Mouse (Mus musculus) heart, adult 18-20 months (tissue): Measurements from ENCODE around the gene Gucd1. TPM values are rescaled to one million over a fixed set of nuclear protein-coding genes. Genes with fewer than 3 reads are reported as not detected.
A peak's percentile ranks its signal among the peaks of the same experiment; 100 is the strongest.
"Not testable (repeated sequence)": the region's sequence is repeated elsewhere in the genome, so short reads cannot be mapped to it uniquely, and the experiment has no call there.

Source experiments
- DNase-seq, 2 experiments: peaks; one replicate each; pipeline ENCODE4 v3.0.0; 2021 to 2022; ENCODE audit warnings: mixed read lengths in 1 of 2
- total RNA-seq, 2 experiments: library from RNA; stranded (reverse); gene quantifications; 2 replicates each; pipeline ENCODE4 v1.2.3; 2021

Gucd1 gene
- total RNA-seq, 2 experiments from 2014 or later = 33.0 to 36.8 TPM

DNA sequence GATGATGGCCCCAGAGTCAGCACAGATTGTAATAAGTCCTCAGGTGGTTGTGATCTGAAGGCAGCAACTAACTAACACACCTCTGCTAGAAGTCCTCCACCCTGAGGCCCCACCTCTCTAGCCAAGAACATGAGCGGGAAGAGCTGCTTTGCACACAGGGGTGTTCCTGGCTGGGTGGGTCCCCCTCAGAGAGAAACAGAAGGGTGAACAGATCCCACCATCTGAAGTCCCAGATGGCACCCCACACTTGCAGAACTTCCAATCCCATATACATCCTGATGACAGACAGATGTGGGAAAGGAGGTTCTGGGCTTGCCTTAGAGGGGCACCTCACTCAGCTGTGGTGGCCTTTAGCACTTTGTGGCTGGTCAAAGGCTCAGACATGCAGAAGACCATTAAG lies 80.5 kb downstream of the Gucd1 start:
- no peak for DNase-seq

DNA sequence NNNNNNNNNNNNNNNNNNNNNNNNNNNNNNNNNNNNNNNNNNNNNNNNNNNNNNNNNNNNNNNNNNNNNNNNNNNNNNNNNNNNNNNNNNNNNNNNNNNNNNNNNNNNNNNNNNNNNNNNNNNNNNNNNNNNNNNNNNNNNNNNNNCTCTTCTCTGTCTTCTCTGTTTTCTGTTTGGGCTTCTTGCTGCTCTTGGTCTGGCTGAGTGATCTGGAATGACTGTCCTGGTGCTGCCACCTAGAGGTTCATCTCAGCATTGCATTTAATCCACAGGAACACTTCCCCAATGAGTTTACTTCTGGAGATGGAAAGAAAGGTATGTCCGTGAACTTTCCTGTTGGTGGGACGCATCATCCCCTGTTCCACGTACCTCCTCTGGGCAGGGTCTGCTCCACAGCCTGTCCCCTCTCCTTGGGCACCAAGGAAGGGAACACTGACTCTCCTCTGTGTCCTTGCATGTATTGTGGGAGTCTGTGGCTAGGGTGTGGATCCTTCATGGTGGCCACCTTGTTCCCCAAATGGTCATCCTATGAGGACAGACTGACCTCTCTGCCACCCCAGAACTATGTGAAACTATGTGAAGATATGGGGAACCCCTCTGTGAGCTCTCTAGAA lies 81.1 kb downstream of the Gucd1 start:
- DNase-seq = peak; percentile 84 to 96

DNA sequence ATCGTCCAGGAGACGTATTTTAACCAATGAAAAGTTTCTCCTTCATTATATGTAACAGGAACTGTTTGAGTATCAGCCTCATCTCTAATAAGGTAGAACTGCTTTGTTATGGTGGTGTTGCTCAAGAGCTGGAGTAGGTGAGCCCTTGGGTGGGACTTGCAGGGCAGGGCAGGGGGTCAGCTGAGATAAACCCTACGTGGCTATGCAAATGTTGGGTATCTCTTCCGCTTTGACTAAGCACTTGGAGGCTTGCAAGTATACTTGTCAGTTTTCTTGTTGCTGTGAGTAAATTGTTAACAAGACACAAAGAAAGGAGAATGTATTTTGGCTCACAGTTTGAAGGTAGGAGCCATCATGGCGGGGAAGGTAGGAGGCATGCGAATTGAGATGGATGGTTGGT lies 87.1 kb downstream of the Gucd1 start:
- DNase-seq = no peak

DNA sequence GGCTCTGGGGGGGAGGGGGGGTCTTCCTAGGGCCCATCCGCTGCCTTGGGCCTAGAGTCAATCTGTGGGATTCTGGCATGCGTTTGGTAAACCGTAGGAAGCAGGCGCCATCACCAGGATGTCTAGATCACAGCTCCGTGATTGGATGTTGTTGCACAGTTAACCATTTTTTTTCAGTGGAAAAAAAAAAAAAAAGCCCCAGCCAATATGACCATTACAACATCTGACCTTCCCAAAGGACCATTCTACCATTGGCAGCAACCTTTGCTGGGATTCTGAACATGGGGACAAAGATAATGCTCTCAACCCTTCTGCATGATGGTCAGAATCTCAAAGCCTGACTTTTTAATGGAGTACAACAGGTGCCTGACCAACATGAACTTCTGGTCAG lies 87.6 kb downstream of the Gucd1 start:
- no peak for DNase-seq

DNA sequence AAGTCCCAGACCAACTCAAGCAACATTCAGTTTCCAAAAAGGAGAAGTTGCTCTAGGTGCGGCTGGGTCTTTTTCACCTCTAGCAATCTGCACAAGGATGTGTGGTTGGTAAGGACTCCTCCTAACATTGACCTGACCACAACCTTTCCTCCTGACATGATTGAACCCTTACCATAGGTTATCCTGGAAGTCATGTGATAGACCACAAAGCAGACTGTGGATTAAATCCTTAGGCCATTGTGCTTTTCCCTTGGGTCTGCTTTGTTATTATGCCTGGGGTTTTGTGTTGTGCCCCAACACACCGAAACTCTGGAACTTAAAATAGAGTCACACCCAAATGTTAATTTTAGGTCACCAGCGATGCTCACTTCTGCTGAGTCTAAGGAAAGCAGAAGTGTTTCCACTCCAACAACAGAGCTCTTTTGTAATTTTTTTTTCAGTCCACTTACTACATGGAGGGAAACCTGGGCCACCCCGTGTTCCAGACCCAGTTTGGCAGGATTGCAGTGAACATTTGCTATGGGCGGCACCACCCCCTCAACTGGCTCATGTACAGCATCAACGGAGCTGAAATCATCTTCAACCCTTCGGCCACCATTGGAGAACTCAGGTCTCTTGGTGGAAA lies 88.1 kb downstream of the Gucd1 start:
- no peak for DNase-seq

DNA sequence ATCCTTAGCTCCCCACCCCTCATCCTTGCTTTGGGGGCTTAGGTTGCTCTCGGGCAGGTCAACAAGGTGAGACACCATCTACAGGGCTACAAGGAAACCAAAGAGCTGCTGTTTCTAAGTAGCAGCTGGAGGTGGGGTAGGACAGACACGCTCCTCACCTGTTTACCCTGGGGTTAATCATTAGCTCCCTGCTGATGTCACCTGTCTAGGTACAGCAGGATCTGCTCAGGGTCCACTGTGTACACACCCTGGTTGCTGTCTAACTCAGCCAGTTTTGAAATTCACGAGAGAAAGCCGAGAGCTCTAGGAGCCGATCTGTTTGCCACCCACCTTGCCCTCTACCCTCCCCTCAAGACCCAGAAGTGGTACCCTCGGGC lies 88.8 kb downstream of the Gucd1 start:
- DNase-seq = no peak

DNA sequence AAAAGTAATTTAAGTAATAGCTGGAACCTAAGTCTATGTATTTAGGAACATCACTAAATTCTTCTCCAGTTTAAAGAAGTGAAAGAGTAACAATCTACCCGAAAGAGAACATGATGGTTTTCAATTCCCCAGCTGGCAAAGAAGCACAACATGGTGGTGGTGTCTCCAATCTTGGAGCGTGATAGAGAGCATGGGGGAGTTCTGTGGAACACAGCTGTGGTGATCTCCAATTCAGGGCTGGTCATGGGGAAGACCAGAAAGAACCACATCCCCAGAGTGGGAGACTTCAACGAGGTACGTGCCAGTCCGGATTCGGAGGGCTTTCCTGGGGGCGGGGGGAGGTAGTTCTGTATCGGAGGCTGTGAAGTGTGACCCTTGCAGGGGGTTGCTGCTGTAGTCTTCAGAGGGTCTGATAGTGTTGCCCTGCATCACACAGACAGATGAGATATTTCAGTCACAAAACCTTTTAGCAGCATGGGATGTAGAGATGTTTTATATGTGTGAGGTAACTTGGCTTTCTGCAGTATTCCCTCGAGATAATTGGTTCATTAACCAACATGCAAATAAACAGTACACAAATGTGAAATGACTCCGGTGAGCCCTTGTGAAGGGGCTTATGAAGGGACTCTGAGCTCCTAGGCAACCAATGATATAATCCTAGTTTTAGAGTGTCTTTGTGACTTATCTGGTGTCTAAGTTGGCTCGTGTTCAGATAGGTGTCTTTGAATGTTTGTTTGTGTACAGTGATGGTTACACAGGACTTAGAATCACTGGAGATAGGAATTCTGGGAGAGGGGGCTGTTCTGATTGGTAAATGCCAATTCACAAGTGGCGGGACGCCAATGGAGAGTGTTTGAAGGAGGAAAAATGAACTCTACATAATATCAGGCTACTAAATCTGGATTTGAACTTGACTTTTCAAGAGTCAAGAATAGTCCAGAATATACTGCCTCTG lies 89.4 kb downstream of the Gucd1 start:
- DNase-seq = no peak

DNA sequence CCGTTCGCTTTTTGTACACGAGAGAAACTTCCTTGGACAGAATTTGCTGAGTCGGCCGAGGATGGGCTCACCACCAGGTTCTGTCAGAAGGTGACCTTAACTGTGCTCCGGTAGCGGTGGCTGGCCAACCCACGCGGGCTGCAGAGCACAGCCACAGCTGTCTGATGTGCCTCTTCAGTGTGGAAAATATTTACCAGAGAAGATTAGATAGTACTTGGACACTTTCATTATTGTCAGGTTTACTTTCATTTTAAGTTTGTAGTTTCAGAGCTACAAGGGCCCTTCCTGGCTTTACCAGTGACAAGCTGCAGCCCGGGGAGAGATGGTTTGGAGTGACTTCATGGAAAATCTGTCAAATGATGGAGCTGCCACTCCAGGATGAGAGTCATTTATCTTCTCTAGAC lies 93.3 kb downstream of the Gucd1 start:
- DNase-seq = peak in 1 of 2 experiments; percentile 35

DNA sequence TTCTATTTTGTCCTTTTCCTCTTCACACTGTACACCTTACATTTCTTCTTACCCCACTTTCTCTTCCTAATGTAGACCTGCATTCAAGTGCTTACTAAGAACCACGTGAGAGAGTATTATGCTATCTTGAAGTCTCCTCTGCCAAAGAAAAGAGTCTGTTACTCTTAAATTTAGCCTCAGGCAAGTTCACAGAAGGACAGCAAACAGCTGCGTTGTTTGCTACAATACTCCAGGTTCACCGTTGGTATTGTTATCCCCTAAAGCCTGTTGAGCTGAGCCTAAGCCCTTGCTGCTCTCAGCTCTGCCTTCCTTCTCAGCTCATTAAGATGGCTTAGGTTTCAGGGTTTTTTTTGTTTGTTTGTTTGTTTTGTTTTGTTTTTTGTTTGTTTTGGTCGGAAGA lies 99.0 kb downstream of the Gucd1 start:
- DNase-seq = no peak

DNA sequence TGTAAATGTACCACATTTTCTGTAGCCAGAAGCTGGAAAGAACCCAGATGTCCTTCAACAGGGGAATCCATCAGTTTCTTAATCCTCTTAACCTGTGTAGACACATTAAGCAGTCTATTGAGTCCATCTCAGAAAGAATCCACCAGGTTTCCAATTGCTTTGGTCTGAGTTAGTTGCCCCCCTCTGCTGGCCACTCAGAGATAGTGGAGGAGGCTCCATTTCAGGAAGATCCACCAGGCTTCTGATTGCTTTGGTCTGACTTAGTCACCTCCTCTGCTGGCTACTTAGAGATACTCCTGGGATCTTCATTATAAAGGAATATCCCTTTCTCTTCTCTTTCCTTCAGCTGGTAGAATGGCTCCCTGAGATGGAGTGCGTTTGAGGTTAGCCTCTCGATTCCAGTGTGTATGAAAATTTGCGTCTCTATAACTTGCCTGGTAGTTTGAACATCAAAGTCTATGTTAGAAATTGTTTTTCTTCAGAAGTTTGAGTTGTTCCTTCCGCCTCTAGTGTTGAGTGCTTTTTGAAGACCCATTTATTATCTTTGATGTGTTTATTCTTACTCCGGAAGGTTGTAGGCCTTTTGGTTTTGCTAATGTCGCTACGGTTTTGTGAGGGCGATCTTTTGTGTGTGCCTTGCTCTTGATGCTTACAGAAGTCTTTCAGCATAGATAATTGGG lies 100.3 kb downstream of the Gucd1 start:
- DNase-seq = no peak

DNA sequence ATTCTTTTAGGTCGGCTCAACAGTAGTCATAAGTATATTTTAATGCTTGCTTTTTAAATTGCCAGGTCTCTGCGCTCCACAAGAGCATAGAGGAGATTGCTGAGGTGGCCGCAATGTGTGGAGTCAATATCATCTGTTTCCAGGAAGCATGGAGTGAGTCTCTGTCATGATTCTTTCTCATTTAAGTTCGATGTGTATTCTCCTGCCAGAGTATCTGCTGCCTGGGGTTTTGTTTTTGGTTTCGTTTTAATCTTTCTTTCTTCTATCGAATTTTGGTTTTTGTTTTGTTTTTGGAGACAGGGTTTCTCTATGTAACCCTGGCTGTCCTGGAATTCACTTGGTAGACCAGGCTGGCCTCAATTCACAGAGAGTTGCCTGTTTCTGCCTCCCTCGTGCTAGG lies 102.8 kb downstream of the Gucd1 start:
- DNase-seq = no peak

DNA sequence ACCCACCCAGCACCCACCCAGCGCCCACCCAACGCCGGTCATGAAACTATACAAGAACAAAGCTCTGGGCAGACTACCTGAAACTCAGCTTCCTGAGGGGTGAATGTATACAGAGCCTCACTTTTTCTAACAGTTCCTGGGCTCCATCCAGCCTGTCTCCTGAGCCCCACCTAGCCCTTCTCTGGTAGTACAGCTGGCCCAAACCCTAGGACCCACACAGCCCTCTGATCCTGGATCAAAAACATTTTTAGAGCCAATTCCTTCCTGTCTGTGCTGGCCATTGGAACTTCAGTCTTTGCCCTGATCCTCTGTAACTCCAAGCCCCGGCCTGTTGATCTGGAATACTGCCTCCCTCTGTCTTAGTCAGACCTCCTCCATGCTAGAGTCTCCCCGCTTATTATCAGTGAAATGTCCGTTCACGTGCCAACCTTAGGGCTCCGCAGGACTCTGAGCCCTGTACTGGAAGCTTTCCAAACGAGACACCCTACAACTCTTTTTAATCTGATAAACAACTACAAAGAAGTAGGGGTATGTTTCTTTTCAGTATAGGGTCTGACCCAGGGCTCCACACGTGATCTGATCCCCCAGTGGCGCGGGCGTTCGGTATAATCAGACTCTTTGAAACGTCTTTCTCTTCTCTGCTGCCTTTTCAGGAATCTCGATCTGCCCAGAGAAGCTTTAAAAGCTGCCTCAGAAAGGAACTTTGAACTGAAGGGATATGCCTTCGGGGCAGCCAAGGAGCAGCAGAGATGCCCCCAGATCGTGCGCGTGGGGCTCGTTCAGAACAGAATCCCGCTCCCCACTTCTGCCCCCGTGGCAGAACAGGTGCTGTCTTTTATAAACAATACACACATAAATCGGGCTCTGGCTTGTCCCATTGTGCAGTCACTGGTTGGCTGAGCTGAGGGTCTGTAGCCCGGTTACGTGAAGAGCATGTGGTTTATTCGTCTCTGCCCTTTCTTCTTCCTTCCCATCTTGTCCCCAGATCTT lies 105.4 kb downstream of the Gucd1 start:
- DNase-seq = no peak

DNA sequence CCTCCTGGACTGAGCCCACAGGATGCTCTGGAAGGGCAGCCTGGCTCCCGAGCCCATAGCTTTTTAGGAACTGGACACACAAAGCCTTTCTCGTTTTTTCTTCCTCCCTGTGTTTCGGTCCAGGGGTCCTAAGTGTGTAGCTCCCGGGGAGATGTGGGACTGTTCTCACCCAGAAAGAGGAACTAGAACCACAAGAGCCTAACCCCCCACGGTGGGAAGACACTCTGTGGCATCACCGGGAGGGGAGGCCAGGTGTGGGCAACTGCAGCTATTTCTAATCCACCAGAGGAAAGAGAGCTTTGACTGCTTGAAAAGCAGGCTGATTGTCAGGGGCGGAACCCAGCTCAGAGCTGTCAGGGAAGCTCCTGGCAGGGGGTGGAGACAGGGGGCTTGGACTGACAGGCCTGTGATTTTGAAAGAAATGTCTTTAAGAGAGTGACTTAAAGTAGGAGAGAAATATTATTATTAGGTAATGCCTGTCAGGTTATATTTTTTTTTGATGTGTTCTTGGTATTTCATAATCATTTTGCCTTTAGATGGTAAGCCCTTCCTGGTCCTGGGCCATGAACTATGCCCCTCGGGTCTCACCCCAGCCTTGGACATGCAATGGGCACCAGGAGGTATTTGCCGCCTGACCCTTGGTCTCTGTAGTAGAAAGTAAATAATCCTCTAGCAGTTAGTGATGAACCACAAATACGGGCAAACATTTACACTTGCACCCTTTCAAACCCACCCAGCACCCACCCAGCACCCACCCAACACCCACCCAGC lies 106.2 kb downstream of the Gucd1 start:
- not testable (repeated sequence) for DNase-seq

DNA sequence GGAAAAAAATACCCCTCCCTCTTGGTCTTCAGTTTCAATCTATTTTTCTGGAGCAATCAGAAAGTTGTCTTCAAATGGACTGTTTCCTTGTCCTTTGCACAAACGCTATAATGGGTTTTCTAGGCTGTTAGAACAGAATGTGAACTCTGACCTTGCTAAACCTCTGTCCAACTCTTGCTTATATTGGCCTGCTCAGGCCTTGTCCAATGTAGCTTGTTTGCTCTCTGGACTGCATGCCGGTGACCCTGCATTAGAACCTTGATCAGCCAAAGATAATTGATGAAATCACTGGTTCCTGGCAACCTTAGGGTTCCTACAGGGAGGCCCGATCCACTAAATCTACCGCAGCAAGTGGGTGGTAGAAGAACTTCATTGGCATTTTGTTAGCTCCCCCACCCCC lies 110.0 kb downstream of the Gucd1 start:
- DNase-seq = no peak

DNA sequence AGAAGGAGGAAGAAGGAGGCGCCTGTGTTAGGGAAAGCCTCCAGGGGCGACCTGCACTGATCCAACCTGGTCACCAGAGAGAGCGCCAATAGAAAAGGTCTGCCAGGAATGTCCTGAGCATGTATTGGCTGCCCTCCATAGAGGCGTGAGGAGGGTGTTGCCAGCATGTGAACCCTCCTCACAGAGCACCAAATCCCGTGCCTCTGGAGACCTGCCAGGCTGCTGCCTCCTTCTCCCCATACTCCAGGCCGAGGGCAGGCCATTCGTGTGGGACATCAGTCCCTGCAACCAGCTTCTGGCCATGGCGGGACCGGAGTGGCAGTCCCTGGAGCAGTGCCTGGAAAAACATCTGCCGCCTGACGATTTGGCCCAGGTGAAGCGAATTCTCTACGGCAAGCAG lies 111.0 kb downstream of the Gucd1 start:
- peak; percentile 72 to 80 for DNase-seq

DNA sequence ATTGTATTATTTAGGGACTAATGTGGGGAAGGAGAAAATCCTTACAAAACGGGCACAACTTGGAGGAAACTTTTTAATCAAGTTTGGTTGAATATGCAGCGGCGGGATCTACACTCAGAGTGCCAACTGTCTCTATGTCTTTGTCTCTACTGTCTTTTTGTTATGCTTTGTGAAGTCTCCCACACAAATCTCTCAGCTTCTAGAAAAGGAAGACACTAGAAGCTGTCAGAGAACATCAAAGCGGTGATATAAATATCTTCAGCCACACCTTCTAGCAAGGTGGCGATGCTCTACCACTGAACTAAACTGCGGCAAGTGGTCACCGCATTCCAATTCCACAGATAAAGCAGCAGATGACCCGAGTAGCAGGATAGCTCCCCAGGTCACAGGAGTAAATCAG lies 111.9 kb downstream of the Gucd1 start:
- DNase-seq = no peak

DNA sequence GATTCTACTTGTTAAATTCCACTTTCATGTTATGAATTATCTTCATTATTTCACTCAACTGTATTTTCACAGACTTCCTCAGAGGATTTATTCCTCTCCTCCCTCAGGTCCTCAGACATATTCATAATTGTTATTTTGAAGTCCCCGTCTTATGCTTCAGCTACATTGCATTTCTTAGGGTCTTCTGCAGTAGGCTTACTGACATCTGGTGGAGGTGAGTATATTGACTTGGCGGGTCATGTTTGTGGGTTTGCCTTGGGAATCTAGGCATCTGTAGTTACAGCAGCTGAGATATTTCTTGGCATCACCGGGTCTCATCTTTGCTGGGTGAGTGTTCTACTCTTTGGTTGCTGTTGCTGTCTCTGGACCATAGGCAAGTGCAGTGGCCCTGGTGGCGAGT lies 116.8 kb downstream of the Gucd1 start, which contains the start of gene Upb1:
Gene Upb1 (plus strand): TSS at position 158 of the 400 bp plus-strand sequence.
- no peak for DNase-seq

DNA sequence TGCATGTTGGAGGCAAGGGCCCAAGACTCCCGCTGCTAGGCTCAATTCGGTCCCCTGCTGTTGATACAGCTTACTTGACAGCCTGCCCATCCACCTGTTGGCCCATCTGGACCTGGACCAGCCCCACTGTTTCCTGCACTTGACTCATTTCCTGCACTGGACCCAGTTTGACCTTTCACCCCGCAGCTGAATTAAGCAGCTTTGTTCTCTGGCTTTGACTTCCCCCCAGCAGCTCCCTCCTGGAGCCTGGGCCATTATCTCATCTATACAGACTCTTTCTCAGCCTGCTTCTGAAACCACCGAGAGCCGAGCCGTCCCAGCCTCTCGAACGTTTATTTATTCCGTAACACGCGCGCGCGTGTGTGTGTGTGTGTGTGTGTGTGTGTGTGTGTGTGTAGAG lies 120.8 kb downstream of the Gucd1 start:
- DNase-seq = peak; percentile 44 to 76

DNA sequence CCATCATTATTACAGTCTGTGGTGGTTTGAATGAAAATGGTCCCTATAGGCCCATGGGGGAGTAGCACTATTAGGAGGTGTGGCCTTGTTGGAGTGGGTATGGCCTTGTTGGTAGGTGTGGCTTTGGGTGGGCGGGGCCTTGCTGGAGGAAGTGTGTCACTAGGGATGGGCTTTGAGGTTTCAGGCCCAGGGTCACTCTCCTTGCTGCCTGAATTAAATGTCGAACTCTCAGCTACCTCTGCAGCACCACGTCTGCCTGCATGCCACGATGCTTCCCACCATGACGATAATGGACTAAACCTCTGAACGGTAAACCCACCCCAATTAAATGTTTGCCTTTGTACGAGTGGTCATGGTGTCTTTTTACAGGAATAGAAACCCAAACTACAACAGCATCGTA lies 123.0 kb downstream of the Gucd1 start:
- DNase-seq = no peak

DNA sequence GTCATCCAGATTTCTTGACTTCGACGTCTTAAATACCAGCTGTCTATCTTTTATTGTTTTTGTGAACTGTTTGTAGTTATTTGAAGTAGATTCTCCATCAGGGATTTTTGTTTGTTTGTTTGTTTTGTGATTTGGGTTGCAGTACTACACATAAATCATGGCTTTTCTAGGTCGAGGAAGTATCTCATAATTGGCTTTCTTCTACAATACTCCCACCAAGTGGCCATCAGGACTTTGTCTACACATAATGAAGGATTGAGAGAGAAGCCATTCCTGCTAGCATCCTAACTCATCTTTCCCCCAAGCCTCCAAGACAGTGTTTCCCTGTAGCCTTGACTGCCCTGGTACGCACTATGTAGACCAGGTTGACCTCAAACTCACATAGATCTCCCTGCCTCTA lies 126.9 kb downstream of the Gucd1 start:
- DNase-seq = peak; percentile 28 to 39

DNA sequence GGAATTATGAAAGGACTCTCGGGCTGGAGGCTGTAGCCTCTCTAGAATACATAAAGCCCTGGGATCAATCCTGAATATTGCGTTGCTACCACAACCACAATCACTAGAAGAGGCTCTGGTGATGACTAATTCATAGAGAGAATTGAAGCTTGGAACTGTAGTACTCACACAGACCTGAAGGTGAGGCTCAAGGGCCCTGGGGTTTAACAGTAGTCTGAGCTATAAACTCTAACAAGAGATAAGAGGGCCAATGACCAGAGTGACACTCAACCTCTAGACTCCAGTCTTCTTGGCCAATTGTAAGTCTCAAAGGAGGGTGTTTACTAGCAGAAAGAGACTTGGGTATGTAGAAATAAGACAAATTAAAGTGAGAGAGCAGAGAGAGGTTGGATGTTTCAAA lies 127.6 kb downstream of the Gucd1 start:
- no peak for DNase-seq
